Mouse (Mus musculus): ENCODE measurements around the gene Ubald1. TPM values are rescaled to one million over a fixed set of nuclear protein-coding genes. Genes with fewer than 3 reads are reported as not detected.

The Ubald1 gene
- total and polyA plus RNA-seq, 3 experiments, result 2.8 to 25.6 TPM; not detected in 1

- TF ChIP-seq ELF1 (IDR thresholded peaks at IDR 0.05; ENCODE audit: low read depth, low read length) (no peak), E2F4 (IDR thresholded peaks at IDR 0.05; ENCODE audit: borderline replicate concordance, low read depth, low read length) (no peak), NELFE (IDR thresholded peaks at IDR 0.05; ENCODE audit: low read depth, low read length) (no peak), SIN3A (IDR thresholded peaks at IDR 0.05; ENCODE audit: low read length) (no peak), EP300 (IDR thresholded peaks at IDR 0.05; ENCODE audit: low read depth in 1 of 2, low read length in 2 of 2) (no peak), JUND (IDR thresholded peaks at IDR 0.05; ENCODE audit: low read depth, low read length) (no peak), NRF1 (IDR thresholded peaks at IDR 0.05; ENCODE audit: insufficient read depth, low read depth, low read length, poor library complexity, severe bottlenecking) (no peak), MXI1 (IDR thresholded peaks at IDR 0.05; ENCODE audit: low read depth, low read length) (no peak), GATA1 (IDR thresholded peaks at IDR 0.05; ENCODE audit: low read depth, low read length) (no peak), CHD2 (IDR thresholded peaks at IDR 0.05; ENCODE audit: low read length) (no peak), POLR2A (IDR thresholded peaks at IDR 0.05; ENCODE audit: control insufficient read depth in 1 of 2, insufficient read depth in 1 of 2, low read depth in 1 of 2, low read length in 2 of 2, poor library complexity in 1 of 2) (no peak), BHLHE40 (IDR thresholded peaks at IDR 0.05; ENCODE audit: borderline replicate concordance, low read depth, low read length) (no peak), TBP (IDR thresholded peaks at IDR 0.05; ENCODE audit: low read depth, low read length) (no peak), ETS1 (IDR thresholded peaks at IDR 0.05; ENCODE audit: low read depth, low read length) (no peak)
- Histone ChIP-seq H3K9ac (ENCODE audit: control insufficient read depth, low read depth, low read length, poor library complexity, severe bottlenecking) (no peak overlapping the region), H3K27me3 (ENCODE audit: control insufficient read depth in 1 of 2, insufficient read depth in 2 of 2, low read length in 2 of 2) (no peaks in the 10 kb centered on the region), H3K4me1 (ENCODE audit: control insufficient read depth in 1 of 2, insufficient read depth in 2 of 2, low read length in 2 of 2) (no peaks in the 10 kb centered on the region), H3K9me3 (replicated peaks; ENCODE audit: insufficient read depth, low read length) (no peaks in the 10 kb centered on the region), H3K36me3 (ENCODE audit: control insufficient read depth in 1 of 2, insufficient read depth in 2 of 2, low read length in 2 of 2) (no peaks in the 10 kb centered on the region; a peak in 1 of 4 replicates), H3K4me3 (ENCODE audit: control insufficient read depth in 1 of 2, insufficient read depth in 1 of 2, low read depth in 2 of 2, low read length in 2 of 2) (no peak overlapping the region), H3K27ac (ENCODE audit: control insufficient read depth, low read depth, low read length) (no peak overlapping the region), H3K79me2 (ENCODE audit: control insufficient read depth, insufficient read depth, low read length, poor library complexity) (no peaks in the 10 kb centered on the region)
- DNase-seq (ENCODE audit: low read depth, low spot score), result no peak
Measured at GRCm38 (mm10) chr16:4906559-4906958, 26.4 kb upstream of the Ubald1 start.

- Histone ChIP-seq H3K79me2 (ENCODE audit: control insufficient read depth, insufficient read depth, low read length, poor library complexity) (no peaks in the 10 kb centered on the region), H3K27ac (ENCODE audit: control insufficient read depth, low read depth, low read length) (no peak overlapping the region), H3K36me3 (ENCODE audit: control insufficient read depth in 1 of 2, insufficient read depth in 2 of 2, low read length in 2 of 2) (no peaks in the 10 kb centered on the region; a peak in 1 of 4 replicates), H3K9ac (ENCODE audit: control insufficient read depth, low read depth, low read length, poor library complexity, severe bottlenecking) (no peak overlapping the region), H3K4me1 (ENCODE audit: control insufficient read depth in 1 of 2, insufficient read depth in 2 of 2, low read length in 2 of 2) (no peaks in the 10 kb centered on the region), H3K9me3 (replicated peaks; ENCODE audit: insufficient read depth, low read length) (no peaks in the 10 kb centered on the region), H3K4me3 (ENCODE audit: control insufficient read depth in 1 of 2, insufficient read depth in 1 of 2, low read depth in 2 of 2, low read length in 2 of 2) (no peak overlapping the region), H3K27me3 (ENCODE audit: control insufficient read depth in 1 of 2, insufficient read depth in 2 of 2, low read length in 2 of 2) (no peaks in the 10 kb centered on the region)
- no peak for TF ChIP-seq MYC (IDR thresholded peaks at IDR 0.05; ENCODE audit: low read depth, low read length)
- no peak for TF ChIP-seq ETS1 (IDR thresholded peaks at IDR 0.05; ENCODE audit: low read depth, low read length)
- no peak for TF ChIP-seq CHD2 (IDR thresholded peaks at IDR 0.05; ENCODE audit: low read length)
- no peak for TF ChIP-seq HCFC1 (IDR thresholded peaks at IDR 0.05; ENCODE audit: low read depth, low read length)
- no peak for TF ChIP-seq EP300 (IDR thresholded peaks at IDR 0.05; ENCODE audit: low read depth in 1 of 2, low read length in 2 of 2)
- TF ChIP-seq ELF1 (IDR thresholded peaks at IDR 0.05; ENCODE audit: low read depth, low read length), result no peak
- no peak for TF ChIP-seq ZMIZ1 (IDR thresholded peaks at IDR 0.05; ENCODE audit: low read depth, low read length)
- TF ChIP-seq POLR2AphosphoS5 (IDR thresholded peaks at IDR 0.05; ENCODE audit: borderline replicate concordance, low read depth, low read length), result no peak
- no peak for TF ChIP-seq GABPA (IDR thresholded peaks at IDR 0.05; ENCODE audit: low read depth, low read length)
- TF ChIP-seq ZC3H11A (IDR thresholded peaks at IDR 0.05; ENCODE audit: low read depth, low read length), result no peak
- no peak for TF ChIP-seq RCOR1 (IDR thresholded peaks at IDR 0.05; ENCODE audit: low read depth, low read length)
- TF ChIP-seq TCF12 (IDR thresholded peaks at IDR 0.05; ENCODE audit: low read depth, low read length), result no peak
- TF ChIP-seq MEF2A (IDR thresholded peaks at IDR 0.05; ENCODE audit: extremely low read depth, insufficient replicate concordance, low read depth, low read length, poor library complexity, severe bottlenecking), result no peak
- TF ChIP-seq USF1 (IDR thresholded peaks at IDR 0.05; ENCODE audit: low read depth, low read length), result no peak
- DNase-seq (ENCODE audit: low read depth, low spot score), result no peak
Measured at GRCm38 (mm10) chr16:4905591-4905990, 25.5 kb upstream of the Ubald1 start.
